Mouse (Mus musculus) testis, postnatal 14 days (tissue): ENCODE measurements around the gene Slc15a4.

ENCODE experiments used
- DNase-seq: peaks from one replicate; pipeline ENCODE4 v3.0.0; 2021; ENCODE audit warnings: low spot score

The Slc15a4 gene

GRCm38 (mm10) chr5:127620371-127620770, 12.3 kb downstream of the Slc15a4 start:
- DNase-seq = no peak

GRCm38 (mm10) chr5:127618834-127619233, 13.9 kb downstream of the Slc15a4 start:
- DNase-seq = no peak

GRCm38 (mm10) chr5:127616884-127617635, 15.6 kb downstream of the Slc15a4 start:
- peak; percentile 99 for DNase-seq

DNA sequence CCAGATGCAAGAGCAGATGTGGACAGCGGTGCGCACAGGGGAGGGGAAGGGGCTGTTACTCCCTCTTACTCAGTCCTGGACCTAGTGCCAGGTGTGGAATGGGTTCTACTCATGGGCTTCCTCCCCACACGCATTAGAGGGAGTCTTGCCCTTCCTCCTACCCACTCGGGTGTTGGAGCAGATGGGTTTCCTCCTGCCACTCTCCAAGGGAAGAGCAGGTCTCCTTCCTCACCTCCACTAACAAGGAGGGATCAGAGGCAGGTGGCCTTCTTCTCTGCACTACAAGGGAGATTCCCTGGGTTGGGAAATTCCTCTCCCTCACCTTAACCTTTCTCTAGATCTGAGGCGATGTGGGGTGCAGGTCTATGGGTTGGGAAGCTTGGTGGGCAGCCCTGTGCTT, 16.5 kb downstream of the Slc15a4 start:
- no peak for DNase-seq

GRCm38 (mm10) chr5:127615459-127615858, 17.2 kb downstream of the Slc15a4 start:
- no peak for DNase-seq

- DNase-seq = no peak
Measured at GRCm38 (mm10) chr5:127612397-127612796, 20.3 kb downstream of the Slc15a4 start.

- no peak for DNase-seq
Measured at GRCm38 (mm10) chr5:127611881-127612280, 20.8 kb downstream of the Slc15a4 start.

DNA sequence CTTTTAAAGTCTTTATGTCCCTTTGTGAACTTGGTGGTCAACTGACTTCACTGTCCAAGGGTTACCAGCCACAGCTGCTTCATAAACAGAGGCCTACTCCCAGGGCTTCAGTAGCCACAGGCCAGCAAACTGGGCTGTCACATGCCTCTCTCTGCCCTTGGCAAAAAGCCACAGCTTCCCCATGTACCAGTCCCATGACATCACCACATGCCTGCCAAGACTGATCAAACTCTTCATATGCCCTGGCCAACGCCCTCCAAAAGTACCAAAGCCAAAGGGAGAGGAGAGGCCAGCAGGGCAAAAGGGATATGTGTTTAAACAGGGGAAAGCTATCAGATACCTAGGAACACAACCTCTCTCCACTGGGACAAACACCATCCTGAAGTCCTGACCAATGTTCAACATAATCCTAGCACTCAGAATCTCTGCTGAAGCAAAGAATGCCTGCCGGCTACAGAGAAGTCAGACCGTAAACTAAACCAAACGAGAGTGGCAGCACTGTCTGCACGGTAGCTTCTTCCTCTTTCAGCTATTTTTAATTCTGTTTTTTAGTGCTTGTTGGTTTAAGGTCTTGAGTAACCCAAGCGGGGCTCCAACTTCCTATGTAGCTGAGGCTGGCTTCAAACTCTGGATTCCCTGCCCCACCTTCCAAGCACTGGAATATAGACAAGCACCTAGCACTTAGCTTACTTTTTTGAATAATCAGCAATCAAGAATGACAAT, 21.7 kb downstream of the Slc15a4 start:
- DNase-seq = no peak

- no peak for DNase-seq
Measured at GRCm38 (mm10) chr5:127609191-127609714, 23.4 kb downstream of the Slc15a4 start.

- DNase-seq = no peak
Measured at GRCm38 (mm10) chr5:127607507-127607906, 25.2 kb downstream of the Slc15a4 start.

- no peak for DNase-seq
Measured at GRCm38 (mm10) chr5:127602996-127603395, 29.7 kb downstream of the Slc15a4 start.

DNA sequence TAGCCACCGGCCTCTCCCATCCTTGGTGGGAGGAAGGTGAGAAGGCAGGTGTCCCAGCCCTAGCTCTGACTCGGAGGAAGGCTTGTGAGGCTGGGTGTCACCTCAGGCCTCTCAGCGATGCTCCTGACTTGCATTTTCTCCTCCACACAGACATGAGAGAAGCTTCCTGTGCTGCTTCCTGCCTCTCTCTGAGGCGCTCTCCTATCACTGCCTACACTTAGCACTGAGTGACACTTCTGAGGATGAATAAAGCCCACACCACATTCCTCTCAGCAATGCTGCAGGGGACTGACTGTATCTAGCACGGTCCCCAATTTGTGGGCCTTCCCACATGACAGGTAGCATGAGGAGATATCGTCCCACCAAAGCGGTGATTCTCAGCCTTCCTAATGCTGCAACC, 35.8 kb downstream of the Slc15a4 start:
- DNase-seq = no peak

DNA sequence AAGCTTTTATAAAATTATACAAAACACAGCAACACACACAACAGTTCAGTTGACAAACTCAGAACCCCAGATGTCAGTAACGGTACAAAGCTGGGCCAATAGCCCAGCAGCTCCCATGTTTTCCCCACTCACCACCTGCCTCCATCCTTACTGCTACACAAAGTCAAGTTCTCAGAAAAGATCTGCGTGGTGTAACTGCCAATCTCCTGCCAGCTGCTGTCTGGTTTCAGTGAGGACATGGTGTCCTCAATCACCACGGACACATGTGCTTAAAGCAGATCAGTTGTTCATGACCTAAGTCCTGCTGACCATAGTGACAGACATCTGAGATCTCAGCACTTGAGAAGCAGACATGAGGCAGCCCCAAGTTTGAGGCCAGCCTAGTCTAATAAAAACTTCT, 37.0 kb downstream of the Slc15a4 start:
- DNase-seq = no peak

GRCm38 (mm10) chr5:127592854-127593253, 39.8 kb downstream of the Slc15a4 start:
- DNase-seq = no peak

DNA sequence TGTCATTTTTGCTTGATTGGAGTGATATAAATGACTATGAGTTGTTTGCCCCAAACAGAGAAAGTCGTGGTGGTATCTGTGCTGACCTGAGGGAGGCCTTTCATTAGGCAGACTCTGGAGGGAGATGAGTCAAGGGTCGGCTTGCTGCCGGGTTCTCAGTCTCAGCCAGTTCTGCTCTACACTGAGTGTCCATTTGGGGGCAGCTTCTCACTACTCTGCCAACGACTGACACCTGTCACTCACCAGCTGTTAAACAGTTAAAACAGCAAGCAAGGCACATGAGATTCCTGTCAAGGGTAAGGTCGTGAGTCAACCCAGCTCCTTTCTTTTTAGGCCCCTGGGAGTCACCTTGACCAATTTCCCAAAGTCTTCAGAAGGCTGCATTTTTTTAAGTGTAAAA, 40.3 kb downstream of the Slc15a4 start:
- DNase-seq = no peak

- DNase-seq = no peak
Measured at GRCm38 (mm10) chr5:127587854-127588253, 44.8 kb downstream of the Slc15a4 start.

- DNase-seq = no peak
Measured at GRCm38 (mm10) chr5:127583658-127584057, 49.0 kb downstream of the Slc15a4 start.

DNA sequence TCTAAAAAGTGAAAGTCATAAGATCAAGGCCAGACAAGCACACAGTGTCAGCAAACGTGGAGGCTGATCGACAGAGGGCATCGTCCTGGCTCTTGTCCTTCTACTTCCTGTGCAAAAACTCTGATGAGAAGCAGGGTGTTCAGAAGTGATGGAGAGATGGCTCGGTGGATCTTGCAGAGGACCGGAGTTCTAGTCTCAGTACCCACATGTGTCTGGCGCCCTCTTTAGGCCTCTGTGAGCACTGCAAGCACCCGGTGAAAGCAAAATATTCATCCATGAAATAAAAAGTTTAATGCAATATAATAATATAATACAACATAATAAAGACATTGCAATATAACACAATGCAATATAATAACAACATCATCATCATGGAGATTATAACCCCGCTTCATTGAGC, 55.3 kb downstream of the Slc15a4 start:
- no peak for DNase-seq

GRCm38 (mm10) chr5:127567165-127567741, 65.4 kb downstream of the Slc15a4 start:
- no peak for DNase-seq

DNA sequence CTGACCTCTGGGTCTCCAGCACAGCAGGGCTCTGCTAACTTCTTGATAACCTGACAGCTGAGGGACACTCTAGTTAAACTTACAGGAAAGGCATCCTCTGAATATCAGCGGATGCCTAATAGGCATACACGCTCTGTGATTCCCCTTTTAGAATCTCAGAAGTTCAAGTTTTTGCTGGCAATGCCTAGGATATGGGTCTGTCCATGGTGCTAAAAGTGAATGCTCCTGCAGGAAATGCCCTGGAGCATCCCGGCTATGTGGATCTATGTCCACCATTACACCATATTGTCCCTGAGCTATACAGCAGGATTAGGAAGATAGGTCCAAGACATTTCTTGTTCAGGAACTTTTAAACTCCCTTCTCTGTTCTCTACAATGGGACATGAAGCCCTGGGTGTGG, 71.6 kb downstream of the Slc15a4 start:
- no peak for DNase-seq

- no peak for DNase-seq
Measured at GRCm38 (mm10) chr5:127548136-127548535, 84.6 kb downstream of the Slc15a4 start.

DNA sequence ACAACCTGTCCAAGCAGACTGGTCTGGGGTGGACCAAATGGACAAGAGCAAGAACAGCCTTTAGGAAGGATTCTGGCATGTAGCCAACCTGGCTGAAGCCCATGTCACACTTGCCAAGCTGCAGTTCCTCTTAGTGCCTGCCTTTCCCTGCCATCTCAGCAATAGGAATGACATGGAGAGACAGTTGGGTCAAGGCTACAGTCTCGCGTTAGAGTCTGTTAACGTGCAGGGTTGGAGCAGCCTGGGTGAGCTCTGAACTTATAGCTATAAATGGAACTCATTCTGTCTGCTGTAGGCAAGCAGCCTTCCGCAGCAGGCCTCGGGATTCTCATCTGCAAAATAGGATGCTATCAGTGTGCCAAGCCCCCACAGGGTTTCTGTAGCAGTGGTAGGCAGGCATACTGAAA, 86.1 kb downstream of the Slc15a4 start:
- DNase-seq = no peak
